Comparison of ENCODE assay signal across 16 mouse cellular contexts in the genomic region with DNA sequence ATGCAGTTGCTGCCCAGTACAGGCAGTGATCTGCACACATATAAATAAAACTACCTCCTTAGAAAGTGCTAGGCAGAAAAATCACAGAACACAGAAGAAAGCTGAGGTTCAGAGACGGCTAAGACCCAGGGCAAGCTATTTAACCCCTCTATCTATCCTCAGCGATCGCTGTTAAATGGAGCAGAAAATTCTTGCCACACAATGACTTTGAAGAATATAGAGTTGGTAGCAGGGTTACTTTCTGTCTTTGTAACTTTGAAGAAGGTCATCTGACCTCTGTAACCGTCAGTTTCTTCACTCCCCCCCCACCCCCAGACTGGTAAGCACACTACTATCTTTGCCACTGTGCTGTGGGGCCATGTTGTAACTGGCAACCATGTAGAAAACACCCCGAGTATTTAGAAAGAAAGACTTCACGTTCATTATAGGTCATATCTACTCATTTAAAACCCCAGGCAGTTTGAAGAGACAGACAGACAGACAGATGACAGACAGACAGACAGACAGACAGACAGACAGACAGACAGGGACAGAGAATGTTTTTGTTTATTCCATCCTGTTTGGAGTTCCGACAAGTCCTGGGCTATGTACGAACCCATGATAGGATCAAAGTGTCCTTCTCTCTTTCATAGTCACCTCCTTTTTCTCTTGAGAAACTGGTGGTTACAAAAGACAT.
"Had no signal": no experiment of that assay in that cellular context is flagged by ENCODE, and none has a peak within 500 bp of the region (broad histone marks: within the 10 kb centered on the region; RNA-seq: fewer than 3 reads in every experiment).

No protein-coding gene starts in this region.

- H3K27ac ChIP-seq: kidney, embryonic 15.5 days; left cerebral cortex, adult 2 months; limb, embryonic 10.5 days; liver, embryonic 15.5 days; neural tube, embryonic 15.5 days had no signal

- DNase-seq: kidney, adult 11 months; kidney, postnatal 14 days; lung, adult 2 months; lung, postnatal 36 days; right cerebral cortex, postnatal 4 days; spleen, adult 18-20 months; thymus, adult 2 months; thymus, postnatal 36 days had no signal

- H3K27me3 ChIP-seq: kidney, embryonic 15.5 days; liver, embryonic 15.5 days; neural tube, embryonic 15.5 days had no signal

- H3K36me3 ChIP-seq: kidney, embryonic 15.5 days; limb, embryonic 10.5 days; liver, embryonic 15.5 days; neural tube, embryonic 15.5 days had no signal

- H3K4me3 ChIP-seq: kidney, embryonic 15.5 days; left cerebral cortex, adult 2 months; limb, embryonic 10.5 days; liver, embryonic 15.5 days; myocyte; neural tube, embryonic 15.5 days had no signal

- ATAC-seq: lung, postnatal 0 days had no signal

- H3K9me3 ChIP-seq: kidney, embryonic 15.5 days; limb, embryonic 10.5 days; liver, embryonic 15.5 days; neural tube, embryonic 15.5 days had no signal

- H3K4me2 ChIP-seq: kidney, embryonic 15.5 days; liver, embryonic 11.5 days; liver, embryonic 15.5 days; neural tube, embryonic 15.5 days had no signal

- H3K4me1 ChIP-seq: liver, embryonic 15.5 days had no signal

- H3K9ac ChIP-seq: kidney, embryonic 15.5 days; liver, embryonic 15.5 days; neural tube, embryonic 15.5 days had no signal
